Mouse (Mus musculus): ENCODE results near the gene Lce1a2.
"Not testable (repeated sequence)": the region's sequence is repeated elsewhere in the genome, so short reads cannot be mapped to it uniquely, and the experiment has no call there.

The Lce1a2 gene

GRCm38 (mm10) chr3:92670215-92670614 is at the start of gene Lce1a2:
TSS of gene Lce1a2 (minus strand) at chr3:92670315.
- DNase-seq (ENCODE audit: low spot score in 2 of 2) = no peak

- DNase-seq (ENCODE audit: low spot score in 2 of 2) = no peak
Observed at GRCm38 (mm10) chr3:92715122-92715521, 45.0 kb upstream of the Lce1a2 start.

GRCm38 (mm10) chr3:92708974-92709373 is 38.9 kb upstream of the Lce1a2 start, which contains the start of gene Lce1e:
TSS of gene Lce1e (minus strand) at chr3:92709074.
- DNase-seq (ENCODE audit: low spot score in 2 of 2) = no peak

DNA sequence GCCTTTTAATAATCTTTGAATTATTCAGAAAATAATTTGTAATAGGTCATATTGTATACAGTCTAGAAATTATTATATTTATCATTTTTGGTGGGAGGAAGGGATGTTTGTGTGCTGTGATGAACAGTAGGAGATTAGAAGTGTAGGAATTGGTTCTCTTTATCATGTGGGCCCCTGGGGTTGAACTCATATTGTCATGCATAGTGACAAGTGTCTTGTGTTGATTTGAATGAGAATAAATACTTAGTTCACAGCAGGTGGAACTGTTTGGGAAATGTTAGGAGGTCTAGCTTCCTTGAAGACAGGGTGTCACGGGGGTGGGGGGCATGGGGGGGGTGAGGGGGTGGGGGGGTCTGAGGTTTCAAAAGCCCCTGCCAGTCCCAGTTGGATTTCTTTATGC is 24.5 kb upstream of the Lce1a2 start:
- DNase-seq (ENCODE audit: low spot score in 2 of 2) = no peak

DNA sequence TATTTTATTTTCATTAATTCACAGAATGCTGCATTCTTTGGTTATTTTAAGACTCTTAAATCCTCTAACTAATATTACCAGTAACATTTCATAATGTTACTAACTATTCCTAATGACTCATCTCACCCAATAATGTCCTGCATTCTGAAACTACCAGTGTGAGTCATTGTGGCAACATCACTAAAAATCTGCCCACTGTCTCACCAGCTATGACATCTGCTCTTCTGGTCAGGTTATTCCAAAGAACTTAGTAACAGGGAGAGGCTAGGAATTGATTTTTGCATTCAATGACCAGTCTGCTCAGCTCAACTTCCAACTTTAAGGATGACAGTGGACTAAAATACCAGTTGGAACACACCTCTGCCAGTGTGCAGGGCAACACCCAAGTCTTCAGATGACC is 21.6 kb upstream of the Lce1a2 start:
- no peak for DNase-seq (ENCODE audit: low spot score in 2 of 2)

GRCm38 (mm10) chr3:92689154-92689553 is 19.0 kb upstream of the Lce1a2 start:
- not testable (repeated sequence) for DNase-seq (ENCODE audit: low spot score in 2 of 2)

DNA sequence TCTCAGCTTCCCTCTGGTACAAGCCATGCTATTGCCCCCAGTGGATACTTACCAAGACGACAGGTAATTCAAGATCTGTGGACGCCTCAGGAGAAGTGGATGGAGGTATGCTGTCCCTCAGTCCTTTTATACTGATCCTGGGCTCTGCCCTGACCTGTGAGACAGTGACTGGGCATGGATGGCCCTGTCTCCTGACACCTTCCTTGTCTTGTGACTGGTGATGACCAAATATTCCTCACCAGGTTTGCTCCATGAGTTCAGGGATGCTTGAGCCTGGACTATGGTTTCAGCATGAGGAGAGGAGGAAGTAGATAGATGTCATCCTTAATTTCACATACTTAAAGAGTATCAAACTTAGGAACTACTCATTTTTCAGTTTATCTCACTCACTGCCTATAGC is 17.0 kb upstream of the Lce1a2 start, which contains the start of gene Lce1d:
Lce1d (minus strand) TSS at position 101 of the 400 bp plus-strand sequence.
- DNase-seq (ENCODE audit: low spot score in 2 of 2) = no peak

DNA sequence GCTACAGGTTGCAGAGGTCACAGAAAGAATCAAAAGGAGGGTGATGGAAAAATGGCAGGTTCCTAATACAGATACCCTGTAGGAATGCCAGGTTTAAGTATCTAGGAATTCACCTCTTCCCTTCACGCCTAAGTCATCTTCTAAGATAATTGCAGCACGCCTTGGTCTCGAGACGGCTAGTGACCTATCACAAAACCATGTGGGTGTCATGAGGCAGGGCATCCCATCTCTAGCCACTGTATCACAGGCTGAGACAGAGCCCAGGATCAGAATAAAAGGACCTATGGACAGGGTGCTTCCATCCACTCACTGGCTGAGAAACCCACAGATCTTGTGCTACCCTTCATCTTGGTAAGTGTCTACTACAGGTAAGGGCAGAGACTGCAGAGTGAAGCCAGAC is 8.8 kb upstream of the Lce1a2 start, which contains the start of gene Lce1c:
Lce1c (plus strand) TSS at position 301 of the 400 bp plus-strand sequence.
- no peak for DNase-seq (ENCODE audit: low spot score in 2 of 2)

GRCm38 (mm10) chr3:92656826-92657225 is 13.3 kb downstream of the Lce1a2 start, which contains the start of gene Lce1b:
TSS of gene Lce1b (minus strand) at chr3:92656926.
- no peak for DNase-seq (ENCODE audit: low spot score in 2 of 2)

DNA sequence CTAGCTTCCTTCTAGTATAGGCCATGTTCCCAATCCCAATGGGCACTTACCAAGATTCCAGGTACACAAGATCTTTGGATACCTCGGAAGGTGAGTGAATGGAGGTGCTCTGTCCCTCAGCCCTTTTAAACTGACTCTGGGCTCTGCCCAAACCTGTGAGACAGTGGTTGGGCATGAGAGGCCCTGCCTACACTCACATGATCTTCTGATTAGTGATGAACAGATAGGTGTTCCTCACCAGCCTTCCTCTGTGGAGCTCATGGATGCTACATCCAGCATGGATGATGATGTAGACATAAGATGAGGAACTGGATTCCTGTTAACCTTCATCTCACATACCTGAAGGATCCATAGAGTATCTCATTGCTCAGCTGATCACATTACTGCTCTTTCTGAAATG is 21.9 kb downstream of the Lce1a2 start, which contains the start of gene Lce1a1:
Lce1a1 (minus strand) TSS at position 101 of the 400 bp plus-strand sequence.
- no peak for DNase-seq (ENCODE audit: low spot score in 2 of 2)

- DNase-seq (ENCODE audit: low spot score in 2 of 2) = no peak
Observed at GRCm38 (mm10) chr3:92639854-92640253, 30.3 kb downstream of the Lce1a2 start.

GRCm38 (mm10) chr3:92638653-92638991 is 31.5 kb downstream of the Lce1a2 start:
- DNase-seq (ENCODE audit: low spot score in 2 of 2) = no peak

- no peak for DNase-seq (ENCODE audit: low spot score in 2 of 2)
Observed at GRCm38 (mm10) chr3:92637745-92638652, 32.1 kb downstream of the Lce1a2 start.

DNA sequence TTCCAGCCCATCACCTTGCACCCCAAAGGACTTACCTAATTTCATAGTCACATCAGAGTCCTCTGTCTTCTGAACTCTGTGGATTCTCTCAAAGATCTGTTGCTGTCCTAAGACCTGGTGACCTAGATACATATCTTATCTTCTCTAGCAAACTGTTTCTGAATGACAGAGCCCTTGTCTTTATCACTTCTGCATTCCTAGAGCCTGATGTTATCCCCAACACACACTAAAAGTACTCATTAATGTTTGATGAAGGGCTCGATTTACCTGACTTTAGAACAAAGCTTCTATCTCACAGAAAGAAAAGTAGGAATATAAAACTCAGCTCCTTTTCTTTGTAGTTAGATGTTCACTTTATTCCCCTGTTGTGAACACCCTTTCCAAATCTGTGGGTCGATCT is 48.6 kb downstream of the Lce1a2 start, which contains the start of gene Lce6a:
Lce6a (minus strand) TSS at position 101 of the 400 bp plus-strand sequence.
- no peak for DNase-seq (ENCODE audit: low spot score in 2 of 2)

Data from urinary bladder, postnatal 4 days (tissue).